Mouse (Mus musculus) bone marrow macrophage, adult 2 months (primary cell): ENCODE measurements around the gene Plxdc2. TPM values are rescaled to one million over a fixed set of nuclear protein-coding genes. Genes with fewer than 3 reads are reported as not detected.

Experiments
- H3K27ac ChIP-seq: 2 replicates; pipeline ENCODE4 v1.5.1; 2012; ENCODE audit warnings: low read depth, low read length; ENCODE audit not compliant: insufficient read depth
- H3K4me1 ChIP-seq: 2 replicates; pipeline ENCODE4 v1.6.1; 2012; ENCODE audit warnings: low read length; ENCODE audit not compliant: control insufficient read depth, insufficient read depth
- H3K4me3 ChIP-seq: 2 replicates; pipeline ENCODE4 v1.5.1; 2012; ENCODE audit warnings: mild to moderate bottlenecking, low read length, moderate library complexity; ENCODE audit not compliant: insufficient read depth
- CTCF ChIP-seq: IDR thresholded peaks from 2 replicates; pipeline ENCODE4 v1.5.1; 2012; ENCODE audit warnings: low read depth, mild to moderate bottlenecking, low read length, moderate library complexity
- POLR2A ChIP-seq: IDR thresholded peaks from 2 replicates; pipeline ENCODE4 v1.6.1; 2012; ENCODE audit warnings: mild to moderate bottlenecking, low read depth, low read length, borderline replicate concordance
- polyA plus RNA-seq: library from polyadenylated mRNA; stranded (reverse); fragments of >200 nt; gene quantifications from 2 replicates; pipeline ENCODE4 v1.2.4, GENCODE M21; 2012; ENCODE audit not compliant: missing spikeins, insufficient read depth, insufficient read length

Gene Plxdc2
- polyA plus RNA-seq, 1 experiment: 102 TPM

DNA sequence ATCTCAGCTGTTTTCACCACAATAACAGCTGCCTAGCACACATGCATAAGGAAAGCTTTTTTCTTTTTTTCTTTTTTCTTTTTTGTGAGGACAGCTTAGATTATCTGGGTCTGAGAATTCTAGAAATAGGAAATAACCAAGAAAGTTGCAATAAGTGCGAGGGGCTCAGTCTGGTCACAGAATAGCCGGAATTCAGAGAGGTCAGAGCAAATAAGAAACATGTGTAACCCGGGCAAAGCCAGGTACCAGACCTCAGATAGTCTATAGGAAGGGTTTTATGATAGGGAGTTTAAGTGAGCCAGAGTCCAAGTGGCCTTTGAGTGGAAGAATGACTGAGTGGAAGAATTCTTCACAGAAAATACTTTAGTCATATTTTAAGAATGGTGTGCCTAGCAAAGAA lies 114.0 kb downstream of the Plxdc2 start:
- H3K4me1 ChIP-seq: no peaks in the 10 kb centered on the region
- no peak overlapping the region for H3K4me3 ChIP-seq
- no peak overlapping the region for H3K27ac ChIP-seq
- TF ChIP-seq POLR2A (no peak), CTCF (no peak)

DNA sequence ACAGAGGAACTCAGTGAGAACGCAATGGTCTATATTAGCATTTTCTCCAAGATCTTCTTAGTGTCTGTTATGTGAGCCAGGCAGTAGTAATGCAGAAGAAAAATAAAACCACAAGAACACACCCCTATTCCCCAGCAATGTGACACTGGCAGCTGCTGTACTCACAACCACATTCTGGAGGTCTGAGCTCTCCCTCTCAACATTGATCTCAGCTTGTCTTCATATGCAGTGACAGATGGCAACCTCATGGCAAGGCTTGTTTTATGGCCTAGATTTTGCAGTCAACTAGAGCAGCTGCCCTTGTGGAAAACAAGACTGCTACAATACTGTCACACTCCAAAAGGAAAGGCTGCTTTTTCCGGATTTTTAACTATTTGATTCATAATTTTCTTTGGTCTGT lies 127.8 kb downstream of the Plxdc2 start:
- TF ChIP-seq POLR2A (no peak), CTCF (no peak)
- Histone ChIP-seq H3K4me3 (no peak overlapping the region), H3K4me1 (no peaks in the 10 kb centered on the region), H3K27ac (no peak overlapping the region)

DNA sequence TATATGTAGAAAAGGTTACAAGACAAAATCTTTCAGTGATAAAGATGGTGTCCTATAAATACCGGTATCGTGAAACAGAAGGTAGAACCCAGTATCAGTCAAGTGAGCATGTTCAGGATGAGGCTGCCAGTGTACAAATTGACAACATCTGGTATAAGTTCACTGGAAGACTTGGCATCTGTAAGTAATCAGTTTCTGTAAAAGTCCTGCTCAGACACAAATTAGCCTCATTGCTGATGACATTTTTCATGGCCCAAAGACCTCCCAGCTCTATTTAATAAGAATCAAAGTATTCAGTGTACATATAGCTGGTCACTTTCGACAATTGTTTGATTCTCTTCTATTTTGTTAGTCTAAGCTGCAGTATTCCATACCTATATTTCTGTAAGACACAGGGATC lies 129.9 kb downstream of the Plxdc2 start:
- Histone ChIP-seq H3K4me1 (peaks cover 4% of the 10 kb centered on the region), H3K4me3 (no peak overlapping the region), H3K27ac (no peak overlapping the region)
- TF ChIP-seq CTCF (no peak), POLR2A (no peak)

DNA sequence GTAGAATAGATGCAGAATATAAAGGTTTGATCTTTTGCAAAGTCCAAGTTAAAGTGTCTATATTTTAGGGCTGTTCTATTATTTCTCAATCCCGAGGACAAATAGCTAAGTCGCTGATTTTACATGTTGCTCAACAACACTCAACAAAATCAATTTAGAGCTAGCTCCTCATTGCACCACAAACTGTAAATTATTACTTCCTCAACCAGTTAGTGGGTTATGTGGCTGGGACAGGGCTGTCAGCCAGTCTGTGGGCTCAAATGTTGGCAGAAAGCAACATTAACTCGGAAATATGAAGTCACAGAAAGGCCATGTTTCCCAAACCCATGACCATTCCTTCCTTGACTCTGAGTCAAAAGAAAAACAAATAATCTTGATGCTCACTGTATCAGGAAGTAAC lies 135.1 kb downstream of the Plxdc2 start:
- Histone ChIP-seq H3K4me3 (no peak overlapping the region), H3K4me1 (peaks cover 6% of the 10 kb centered on the region), H3K27ac (no peak overlapping the region)
- no peak for TF ChIP-seq POLR2A
- TF ChIP-seq CTCF: no peak

DNA sequence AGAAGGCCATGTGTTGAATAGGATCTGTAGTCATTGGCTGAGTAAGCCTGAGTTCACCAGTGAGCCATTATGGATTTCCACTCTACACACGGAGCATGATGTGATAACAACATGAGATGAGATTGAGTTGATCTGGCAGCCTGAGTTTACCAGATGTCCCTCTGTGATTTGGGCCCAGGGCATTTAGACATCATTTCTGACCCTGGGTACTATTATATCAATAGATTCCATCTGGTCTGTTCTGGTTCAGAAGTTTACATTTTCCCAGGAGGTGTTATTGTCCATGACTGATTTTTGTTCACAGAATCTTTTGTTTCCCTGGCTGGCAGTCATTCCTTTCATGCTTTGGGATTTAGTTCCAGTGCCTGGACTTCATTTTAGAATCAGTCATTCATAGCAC lies 146.7 kb downstream of the Plxdc2 start:
- no peak overlapping the region for H3K27ac ChIP-seq
- no peak for TF ChIP-seq CTCF
- TF ChIP-seq POLR2A: no peak
- H3K4me3 ChIP-seq: no peak overlapping the region
- no peaks in the 10 kb centered on the region for H3K4me1 ChIP-seq

DNA sequence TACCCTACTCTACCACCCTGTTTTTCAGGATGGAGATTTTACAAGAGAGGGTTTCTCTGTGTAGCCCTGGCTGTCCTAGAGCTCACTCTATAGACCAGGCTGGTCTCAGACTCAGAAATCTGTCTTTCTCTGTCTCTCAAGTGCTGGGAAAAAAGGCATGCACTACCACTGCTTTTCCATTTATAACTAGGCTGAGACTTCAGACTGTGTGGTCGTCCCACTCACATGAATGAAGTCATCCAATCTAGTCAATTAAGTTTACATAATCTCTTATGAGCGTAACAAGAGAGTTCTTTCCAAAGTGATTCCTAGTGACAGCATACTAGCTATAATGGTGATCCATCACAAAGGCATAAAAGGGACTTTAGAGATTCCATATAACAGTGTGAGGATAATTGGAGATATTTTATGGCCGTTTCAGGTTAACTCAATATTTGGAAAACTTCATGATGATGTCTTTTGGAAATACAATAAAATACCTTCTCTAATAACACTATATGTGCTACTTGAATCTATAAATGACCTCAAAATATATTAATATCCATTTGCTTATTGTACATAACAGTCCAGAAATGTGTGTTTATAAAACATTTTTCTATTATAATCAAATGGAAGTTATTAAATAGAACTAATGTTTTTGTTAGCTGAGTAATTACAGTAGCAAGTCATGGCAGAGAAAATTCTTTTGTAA lies 151.6 kb downstream of the Plxdc2 start:
- no peaks in the 10 kb centered on the region for H3K4me1 ChIP-seq
- no peak for TF ChIP-seq CTCF
- TF ChIP-seq POLR2A: no peak
- no peak overlapping the region for H3K4me3 ChIP-seq
- H3K27ac ChIP-seq: no peak overlapping the region

DNA sequence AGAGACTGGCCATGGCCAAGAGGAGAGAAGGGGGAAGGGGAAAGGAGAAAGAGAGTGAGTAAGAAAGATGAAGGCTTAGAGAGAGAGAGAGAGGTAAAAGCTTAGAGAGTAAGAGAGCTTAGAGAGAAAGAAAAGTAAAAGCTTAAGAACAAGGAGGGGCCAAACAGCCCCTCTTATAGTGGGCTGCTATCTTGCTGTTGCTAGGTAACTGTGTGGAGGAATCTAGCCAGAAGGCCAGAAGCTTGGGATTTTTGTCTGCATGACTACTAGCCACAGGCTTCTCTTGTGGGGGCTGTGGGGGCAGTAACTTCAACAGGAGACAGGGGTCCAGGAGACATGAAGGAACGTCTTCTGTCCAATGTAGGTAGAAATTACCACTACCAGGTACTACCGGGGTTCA lies 162.0 kb downstream of the Plxdc2 start:
- no peak for TF ChIP-seq POLR2A
- Histone ChIP-seq H3K4me3 (no peak overlapping the region), H3K4me1 (no peaks in the 10 kb centered on the region), H3K27ac (no peak overlapping the region)

DNA sequence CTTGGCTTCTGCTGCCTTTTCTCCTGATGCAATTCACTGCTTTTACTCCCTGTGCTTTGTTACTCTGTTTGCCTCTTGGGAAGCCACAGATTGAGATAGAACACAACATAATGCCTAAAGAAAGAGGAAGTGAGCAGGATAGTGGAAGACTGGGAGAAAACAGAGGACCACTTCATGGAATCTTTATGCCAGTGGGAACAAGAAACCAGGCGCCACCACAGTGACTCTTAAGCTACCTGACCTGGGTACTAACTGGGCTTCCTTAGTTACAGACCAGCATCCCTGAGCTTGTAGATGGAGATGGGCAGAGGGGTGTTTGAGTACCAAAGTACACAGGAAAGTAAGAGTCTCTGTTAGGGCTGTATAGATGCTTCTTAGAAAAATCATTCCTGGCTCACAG lies 167.3 kb downstream of the Plxdc2 start:
- Histone ChIP-seq H3K27ac (no peak overlapping the region), H3K4me1 (no peaks in the 10 kb centered on the region), H3K4me3 (no peak overlapping the region)
- no peak for TF ChIP-seq POLR2A
- no peak for TF ChIP-seq CTCF

DNA sequence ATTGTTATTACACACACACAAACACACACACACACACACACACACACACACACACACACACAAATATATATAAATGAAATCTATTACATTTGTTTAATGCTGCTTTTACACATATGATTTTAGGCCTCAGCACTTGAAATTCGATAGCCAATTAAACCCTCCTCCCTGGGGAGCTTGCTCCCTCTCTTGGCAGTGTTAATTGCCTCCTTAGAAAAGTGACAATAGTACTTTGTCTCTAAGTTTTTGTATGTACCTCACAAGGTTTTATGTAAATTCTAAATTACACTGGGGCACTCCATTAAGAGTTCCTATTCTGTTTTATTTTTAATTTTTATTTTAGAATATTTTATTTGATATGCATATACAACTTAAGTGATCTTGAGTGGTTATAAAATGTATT lies 176.1 kb downstream of the Plxdc2 start:
- Histone ChIP-seq H3K4me3 (no peak overlapping the region), H3K4me1 (no peaks in the 10 kb centered on the region), H3K27ac (no peak overlapping the region)
- TF ChIP-seq CTCF: no peak
- TF ChIP-seq POLR2A: no peak

DNA sequence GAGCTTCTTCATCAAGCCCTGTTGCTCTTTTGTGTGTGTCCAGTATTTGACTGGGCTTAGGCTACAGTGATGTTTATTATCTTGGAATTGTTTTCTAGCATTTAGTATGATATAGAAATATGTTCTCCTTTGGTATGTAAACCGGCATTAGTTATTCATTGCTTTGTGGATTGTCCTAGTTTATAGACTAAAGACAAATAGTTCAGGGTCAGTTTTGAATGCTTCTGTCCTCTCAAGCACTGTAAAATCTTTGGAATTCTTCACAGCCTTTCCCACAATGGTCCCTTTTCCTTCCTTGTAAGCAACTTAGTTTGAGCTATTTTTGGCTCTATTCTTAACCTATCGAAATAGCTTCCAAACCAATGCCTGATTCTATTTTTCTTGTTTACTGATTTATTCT lies 178.5 kb downstream of the Plxdc2 start:
- no peak overlapping the region for H3K27ac ChIP-seq
- no peak for TF ChIP-seq CTCF

DNA sequence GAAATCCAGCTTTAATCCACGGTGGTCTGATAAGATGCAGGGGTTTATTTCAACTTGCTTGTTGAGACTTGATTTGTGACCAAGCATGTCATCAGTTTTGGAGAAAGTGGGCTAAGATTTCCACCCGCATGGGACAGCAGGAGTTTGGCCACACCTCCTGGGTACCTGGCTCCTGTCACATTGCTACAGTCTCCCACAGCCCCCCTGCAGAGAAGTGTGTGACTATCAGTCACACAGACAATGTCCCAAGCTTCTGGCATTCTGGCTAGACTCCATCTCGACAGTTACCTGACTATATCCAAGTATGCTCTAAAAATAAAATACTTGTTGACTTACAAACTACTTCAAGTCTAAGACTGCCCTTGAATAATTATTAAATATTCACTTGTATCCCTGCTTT lies 185.1 kb downstream of the Plxdc2 start:
- H3K4me3 ChIP-seq: no peak overlapping the region
- H3K27ac ChIP-seq: no peak overlapping the region
- TF ChIP-seq CTCF: no peak
- no peak for TF ChIP-seq POLR2A
- no peaks in the 10 kb centered on the region for H3K4me1 ChIP-seq

More for the DNA sequence above, 178.5 kb downstream of the Plxdc2 start:
- Histone ChIP-seq H3K4me3 (no peak overlapping the region), H3K4me1 (no peaks in the 10 kb centered on the region)
